Mouse (Mus musculus): ENCODE measurements around the gene Rnase2a.
"Not testable (repeated sequence)": the region's sequence is repeated elsewhere in the genome, so short reads cannot be mapped to it uniquely, and the experiment has no call there.

Gene Rnase2a

GRCm38 (mm10) chr14:51256041-51256440 is at the start of gene Rnase2a:
Gene Rnase2a, minus strand, starts transcription at chr14:51256112.
- no peak for DNase-seq (ENCODE audit: low read depth)

- no peak for DNase-seq (ENCODE audit: low read depth)
Measured at GRCm38 (mm10) chr14:51291505-51291904, 35.6 kb upstream of the Rnase2a start.

- DNase-seq (ENCODE audit: low read depth), result not testable (repeated sequence)
Measured at GRCm38 (mm10) chr14:51278515-51278914, 22.6 kb upstream of the Rnase2a start.

GRCm38 (mm10) chr14:51268677-51269076 is 12.8 kb upstream of the Rnase2a start:
- DNase-seq (ENCODE audit: low read depth), result no peak

GRCm38 (mm10) chr14:51266113-51266512 is 10.2 kb upstream of the Rnase2a start:
- peak; percentile 40 for DNase-seq (ENCODE audit: low read depth)

GRCm38 (mm10) chr14:51265667-51266066 is 9.8 kb upstream of the Rnase2a start:
- no peak for DNase-seq (ENCODE audit: low read depth)

GRCm38 (mm10) chr14:51262397-51262796 is 6.5 kb upstream of the Rnase2a start:
- DNase-seq (ENCODE audit: low read depth), result no peak

- no peak for DNase-seq (ENCODE audit: low read depth)
Measured at GRCm38 (mm10) chr14:51259741-51260140, 3.8 kb upstream of the Rnase2a start.

- DNase-seq (ENCODE audit: low read depth), result no peak
Measured at GRCm38 (mm10) chr14:51253569-51253968, 2.3 kb downstream of the Rnase2a start.

GRCm38 (mm10) chr14:51252206-51252605 is 3.7 kb downstream of the Rnase2a start:
- DNase-seq (ENCODE audit: low read depth), result not testable (repeated sequence)

- DNase-seq (ENCODE audit: low read depth), result no peak
Measured at GRCm38 (mm10) chr14:51250348-51250747, 5.6 kb downstream of the Rnase2a start.

- DNase-seq (ENCODE audit: low read depth), result no peak
Measured at GRCm38 (mm10) chr14:51247736-51248135, 8.2 kb downstream of the Rnase2a start.

GRCm38 (mm10) chr14:51240899-51241298 is 15.0 kb downstream of the Rnase2a start:
- DNase-seq (ENCODE audit: low read depth), result peak; percentile 36

GRCm38 (mm10) chr14:51237488-51237887 is 18.4 kb downstream of the Rnase2a start:
- DNase-seq (ENCODE audit: low read depth), result not testable (repeated sequence)

- DNase-seq (ENCODE audit: low read depth), result not testable (repeated sequence)
Measured at GRCm38 (mm10) chr14:51229657-51230056, 26.3 kb downstream of the Rnase2a start.

- not testable (repeated sequence) for DNase-seq (ENCODE audit: low read depth)
Measured at GRCm38 (mm10) chr14:51220075-51220474, 35.8 kb downstream of the Rnase2a start.

All from c-Kit-positive CD71-negative TER-119-negative erythroid progenitor cells, embryonic 14.5 days (primary cell).